Mouse (Mus musculus): ENCODE measurements around the gene Ssh2.

GRCm38 (mm10) chr11:77369841-77370191 is 153.7 kb downstream of the Ssh2 start:
- TF ChIP-seq CTCF (conservative IDR thresholded peaks at IDR 0.05; ENCODE audit: insufficient read depth, insufficient read length, low read depth, low read length): no peak
- TF ChIP-seq POLR2A (IDR thresholded peaks at IDR 0.05; ENCODE audit: low read depth, low read length): no peak

Data from kidney, adult 2 months (tissue).